Mouse (Mus musculus): Measurements from ENCODE around the gene Dmpk. TPM values are rescaled to one million over a fixed set of nuclear protein-coding genes. Genes with fewer than 3 reads are reported as not detected.

Dmpk gene
- polyA plus RNA-seq, 1 experiment from 2014 or later: 8.7 TPM

DNA sequence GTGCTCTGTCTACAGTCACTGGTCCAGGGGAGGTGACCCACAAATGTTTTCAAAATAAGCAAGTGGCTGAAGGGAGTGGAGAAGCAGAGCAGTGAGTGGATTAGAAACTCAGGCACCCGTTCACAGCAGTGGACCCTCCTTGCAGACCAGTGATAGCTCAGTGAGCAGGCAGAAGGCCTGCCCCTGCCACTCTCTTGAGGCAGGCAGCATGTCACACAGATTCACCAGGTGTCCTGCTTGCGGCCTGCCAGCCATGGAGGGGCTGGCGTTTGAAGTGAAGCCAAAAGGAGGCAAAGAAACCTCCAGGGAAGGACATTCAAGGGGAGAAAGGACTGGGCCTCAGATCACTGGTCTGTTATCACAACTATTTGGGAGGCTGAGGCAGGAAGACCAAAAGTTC is 4.9 kb upstream of the Dmpk start:
- no peak for DNase-seq (ENCODE audit: low spot score)
- H3K36me3 ChIP-seq: peaks cover 62% of the 10 kb centered on the region
- H3K4me3 ChIP-seq: no peak overlapping the region
- H3K27ac ChIP-seq: no peak overlapping the region
- peaks cover 42% of the 10 kb centered on the region for H3K4me1 ChIP-seq
- WGBS: 79% methylated on average over 3 of the region's 3 CpGs
- no peaks in the 10 kb centered on the region for H3K27me3 ChIP-seq (ENCODE audit: low read depth, poor library complexity, severe bottlenecking)
- H3K9me3 ChIP-seq (replicated peaks): no peaks in the 10 kb centered on the region

- Histone ChIP-seq H3K9me3 (replicated peaks) (no peaks in the 10 kb centered on the region), H3K27ac (no peak overlapping the region), H3K36me3 (peaks cover 73% of the 10 kb centered on the region), H3K4me1 (peaks cover 55% of the 10 kb centered on the region), H3K27me3 (ENCODE audit: low read depth, poor library complexity, severe bottlenecking) (no peaks in the 10 kb centered on the region), H3K4me3 (no peak overlapping the region)
- WGBS: 90% methylated on average over 19 of the region's 19 CpGs
- DNase-seq (ENCODE audit: low spot score): no peak
Measured at GRCm38 (mm10) chr7:19080451-19080950, 3.1 kb upstream of the Dmpk start.

- H3K36me3 ChIP-seq: peaks cover 79% of the 10 kb centered on the region
- H3K27me3 ChIP-seq (ENCODE audit: low read depth, poor library complexity, severe bottlenecking): no peaks in the 10 kb centered on the region
- no peak overlapping the region for H3K27ac ChIP-seq
- no peak for DNase-seq (ENCODE audit: low spot score)
- no peaks in the 10 kb centered on the region for H3K9me3 ChIP-seq (replicated peaks)
- H3K4me3 ChIP-seq: no peak overlapping the region
- peaks cover 57% of the 10 kb centered on the region for H3K4me1 ChIP-seq
- 84% methylated on average over 4 of the region's 4 CpGs for WGBS
Measured at GRCm38 (mm10) chr7:19082171-19082570, 1.5 kb upstream of the Dmpk start.

DNA sequence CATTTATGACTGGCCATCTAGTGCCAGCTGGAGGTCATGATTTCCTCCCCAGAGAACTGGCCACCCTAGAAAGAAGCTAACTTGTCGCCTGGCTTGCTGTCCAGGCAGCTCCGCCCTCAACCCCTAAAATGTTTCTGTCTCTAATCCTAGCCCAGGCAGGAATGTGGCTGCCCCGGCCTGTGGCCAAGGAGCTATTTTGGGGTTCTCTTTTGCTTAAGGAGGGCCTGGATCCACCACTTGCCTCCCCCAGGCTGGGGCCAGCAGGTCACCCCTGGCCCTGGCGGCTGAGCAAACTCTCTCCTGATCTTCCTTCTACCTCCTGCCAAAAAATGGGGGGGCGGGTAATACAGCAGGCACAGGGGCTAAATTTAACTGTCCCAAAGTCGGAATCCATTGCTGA is 553 bp upstream of the Dmpk start:
- 59% methylated on average over 6 of the region's 6 CpGs for WGBS
- Histone ChIP-seq H3K36me3 (peaks cover 82% of the 10 kb centered on the region), H3K27me3 (ENCODE audit: low read depth, poor library complexity, severe bottlenecking) (no peaks in the 10 kb centered on the region), H3K4me1 (peaks cover 48% of the 10 kb centered on the region), H3K9me3 (replicated peaks) (no peaks in the 10 kb centered on the region), H3K4me3 (0 out of 2 replicates have a peak overlapping the region, but pooled peaks have one; percentile 2), H3K27ac (0 out of 2 replicates have a peak overlapping the region, but pooled peaks have one; percentile 1)
- DNase-seq (ENCODE audit: low spot score): no peak

- no peaks in the 10 kb centered on the region for H3K9me3 ChIP-seq (replicated peaks)
- 77% methylated on average over 6 of the region's 6 CpGs for WGBS
- peaks cover 82% of the 10 kb centered on the region for H3K36me3 ChIP-seq
- H3K4me1 ChIP-seq: peaks cover 46% of the 10 kb centered on the region
- H3K27ac ChIP-seq: no peak overlapping the region
- no peaks in the 10 kb centered on the region for H3K27me3 ChIP-seq (ENCODE audit: low read depth, poor library complexity, severe bottlenecking)
- no peak for DNase-seq (ENCODE audit: low spot score)
- no peak overlapping the region for H3K4me3 ChIP-seq
Measured at GRCm38 (mm10) chr7:19084277-19084771, 675 bp downstream of the Dmpk start.

DNA sequence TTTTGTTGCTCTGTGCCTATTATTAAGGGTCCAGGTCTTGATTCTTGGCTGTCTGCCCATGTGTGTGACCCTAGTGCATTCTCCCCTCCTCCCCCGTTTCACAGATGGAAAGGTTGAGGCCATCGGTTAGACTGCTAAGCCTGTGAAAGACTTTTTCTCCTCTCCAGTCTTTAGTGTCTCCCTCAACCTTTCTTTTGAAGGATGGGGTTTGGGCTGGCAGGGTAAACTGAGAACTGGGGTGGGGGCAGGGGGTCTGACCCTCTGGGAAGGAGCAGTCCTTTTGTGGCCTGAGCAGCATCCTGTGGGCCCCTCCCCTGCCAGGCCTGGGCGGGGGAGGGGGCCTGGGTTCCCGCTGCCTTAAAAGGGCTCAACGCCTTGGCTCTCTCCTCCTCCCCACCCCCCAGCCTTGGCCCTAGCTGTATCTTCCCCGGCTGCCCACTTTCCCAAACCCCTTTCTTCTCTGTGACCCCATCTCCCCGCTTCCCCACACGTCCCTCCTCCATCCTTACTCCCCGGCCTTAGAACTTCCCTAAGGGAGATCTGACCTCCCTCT is 1.3 kb downstream of the Dmpk start:
- Histone ChIP-seq H3K27ac (peak overlapping the region; percentile 65), H3K9me3 (replicated peaks) (no peaks in the 10 kb centered on the region), H3K4me1 (peaks cover 46% of the 10 kb centered on the region), H3K4me3 (peak overlapping the region; percentile 33; the same call in 1 of the 2 replicates), H3K27me3 (ENCODE audit: low read depth, poor library complexity, severe bottlenecking) (peaks cover under 1% of the 10 kb centered on the region; the same call in 1 of the 2 replicates), H3K36me3 (peaks cover 80% of the 10 kb centered on the region)
- DNase-seq (ENCODE audit: low spot score): no peak
- 22% methylated on average over 9 of the region's 9 CpGs for WGBS

- H3K4me3 ChIP-seq: peak overlapping the region; percentile 33
- DNase-seq (ENCODE audit: low spot score): no peak
- H3K27me3 ChIP-seq (ENCODE audit: low read depth, poor library complexity, severe bottlenecking): peaks cover 5% of the 10 kb centered on the region
- H3K4me1 ChIP-seq: peaks cover 46% of the 10 kb centered on the region
- peak overlapping the region; percentile 65 for H3K27ac ChIP-seq
- WGBS: 6% methylated on average over 6 of the region's 6 CpGs
- H3K36me3 ChIP-seq: peaks cover 80% of the 10 kb centered on the region
- no peaks in the 10 kb centered on the region for H3K9me3 ChIP-seq (replicated peaks)
Measured at GRCm38 (mm10) chr7:19085495-19085894, 1.8 kb downstream of the Dmpk start.

- DNase-seq (ENCODE audit: low spot score): peak; percentile 70
- Histone ChIP-seq H3K4me3 (peak overlapping the region; percentile 33), H3K36me3 (peaks cover 80% of the 10 kb centered on the region), H3K27ac (no peak overlapping the region; the same call in 1 of the 2 replicates), H3K27me3 (ENCODE audit: low read depth, poor library complexity, severe bottlenecking) (peaks cover 11% of the 10 kb centered on the region), H3K4me1 (peaks cover 46% of the 10 kb centered on the region), H3K9me3 (replicated peaks) (no peaks in the 10 kb centered on the region)
- WGBS: 5% methylated on average over 14 of the region's 14 CpGs
Measured at GRCm38 (mm10) chr7:19086042-19086441, 2.4 kb downstream of the Dmpk start.

GRCm38 (mm10) chr7:19086760-19087159 is 3.1 kb downstream of the Dmpk start:
- peaks cover 79% of the 10 kb centered on the region for H3K36me3 ChIP-seq
- peak overlapping the region; percentile 2; the same call in 1 of the 2 replicates for H3K4me3 ChIP-seq
- H3K27ac ChIP-seq: no peak overlapping the region
- peaks cover 18% of the 10 kb centered on the region for H3K27me3 ChIP-seq (ENCODE audit: low read depth, poor library complexity, severe bottlenecking)
- peaks cover 52% of the 10 kb centered on the region for H3K4me1 ChIP-seq
- no peak for DNase-seq (ENCODE audit: low spot score)
- no peaks in the 10 kb centered on the region for H3K9me3 ChIP-seq (replicated peaks)
- 55% methylated on average over 18 of the region's 18 CpGs for WGBS

DNA sequence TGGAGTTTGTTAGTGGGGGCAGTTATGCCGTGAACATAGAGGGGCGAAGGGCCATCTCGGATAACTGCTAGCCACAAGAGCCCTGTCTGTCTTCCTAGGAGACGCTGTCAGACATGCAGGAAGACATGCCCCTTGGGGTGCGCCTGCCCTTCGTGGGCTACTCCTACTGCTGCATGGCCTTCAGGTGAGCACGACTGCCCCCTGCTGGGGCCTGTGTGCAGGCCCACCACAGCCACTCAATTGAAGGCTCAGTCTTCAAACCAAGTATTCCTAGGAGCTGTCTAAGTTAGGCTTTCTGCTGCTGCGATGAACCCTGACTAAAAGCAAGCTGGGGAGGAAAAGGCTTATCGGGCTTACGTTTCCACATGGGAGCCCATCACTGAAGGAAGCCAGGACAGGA is 5.2 kb downstream of the Dmpk start:
- Histone ChIP-seq H3K9me3 (replicated peaks) (no peaks in the 10 kb centered on the region), H3K27me3 (ENCODE audit: low read depth, poor library complexity, severe bottlenecking) (peaks cover 24% of the 10 kb centered on the region), H3K36me3 (peaks cover 62% of the 10 kb centered on the region), H3K4me3 (no peak overlapping the region), H3K27ac (no peak overlapping the region), H3K4me1 (peaks cover 51% of the 10 kb centered on the region)
- DNase-seq (ENCODE audit: low spot score): peak; percentile 79
- 40% methylated on average over 10 of the region's 10 CpGs for WGBS

- Histone ChIP-seq H3K9me3 (replicated peaks) (no peaks in the 10 kb centered on the region), H3K27me3 (ENCODE audit: low read depth, poor library complexity, severe bottlenecking) (peaks cover 24% of the 10 kb centered on the region), H3K4me1 (peaks cover 46% of the 10 kb centered on the region), H3K27ac (peak overlapping the region; percentile 87), H3K36me3 (peaks cover 53% of the 10 kb centered on the region), H3K4me3 (peak overlapping the region; percentile 67)
- no peak for DNase-seq (ENCODE audit: low spot score)
- WGBS: 26% methylated on average over 17 of the region's 17 CpGs
Measured at GRCm38 (mm10) chr7:19091913-19092312, 8.3 kb downstream of the Dmpk start.

- Histone ChIP-seq H3K4me3 (peak overlapping the region; percentile 67), H3K9me3 (replicated peaks) (no peaks in the 10 kb centered on the region), H3K36me3 (peaks cover 53% of the 10 kb centered on the region), H3K4me1 (peaks cover 53% of the 10 kb centered on the region), H3K27ac (peak overlapping the region; percentile 87), H3K27me3 (ENCODE audit: low read depth, poor library complexity, severe bottlenecking) (peaks cover 24% of the 10 kb centered on the region)
- peak; percentile 85 for DNase-seq (ENCODE audit: low spot score)
- 4% methylated on average over 38 of the region's 38 CpGs for WGBS
Measured at GRCm38 (mm10) chr7:19092381-19093173, 8.9 kb downstream of the Dmpk start.

- peak; percentile 90 for DNase-seq (ENCODE audit: low spot score)
- Histone ChIP-seq H3K27me3 (ENCODE audit: low read depth, poor library complexity, severe bottlenecking) (peaks cover 24% of the 10 kb centered on the region), H3K4me1 (peaks cover 54% of the 10 kb centered on the region), H3K27ac (peak overlapping the region; percentile 87), H3K9me3 (replicated peaks) (no peaks in the 10 kb centered on the region), H3K36me3 (peaks cover 51% of the 10 kb centered on the region), H3K4me3 (peak overlapping the region; percentile 67)
- 2% methylated on average over 11 of the region's 15 CpGs for WGBS
Measured at GRCm38 (mm10) chr7:19093174-19093521, 9.5 kb downstream of the Dmpk start.

Measured in limb, embryonic 10.5 days (tissue).